Mouse (Mus musculus) C2C12 (cell line): ENCODE measurements at regions not wholly inside any gene's neighbourhood (a gene's known extent, or its start where the extent isn't known, plus 50 kb on each side); places are given as distances from the start of the nearest gene placed in this dataset.

ENCODE experiments used
- CEBPB ChIP-seq: IDR thresholded peaks from one replicate; pipeline ENCODE4 v1.6.1; 2011; ENCODE audit warnings: low read depth, mild to moderate bottlenecking, control low read depth, moderate library complexity
- CTCF ChIP-seq: IDR thresholded peaks from one replicate; pipeline ENCODE4 v1.5.1; 2011; ENCODE audit not compliant: control insufficient read depth, insufficient read depth, insufficient read length
- FOSL1 ChIP-seq: IDR thresholded peaks from one replicate; pipeline ENCODE4 v1.8.0; 2011; ENCODE audit warnings: mild to moderate bottlenecking, low read length; ENCODE audit not compliant: poor library complexity, insufficient read depth, severe bottlenecking
- MYOD1 ChIP-seq: IDR thresholded peaks from one replicate; pipeline ENCODE4 v1.6.1; 2011; ENCODE audit warnings: low read depth; ENCODE audit not compliant: control insufficient read depth, insufficient read length
- MYOG ChIP-seq: IDR thresholded peaks from one replicate; pipeline ENCODE4 v1.6.1; 2011; ENCODE audit not compliant: control insufficient read depth, insufficient read length; ENCODE audit errors: extremely low read depth

DNA sequence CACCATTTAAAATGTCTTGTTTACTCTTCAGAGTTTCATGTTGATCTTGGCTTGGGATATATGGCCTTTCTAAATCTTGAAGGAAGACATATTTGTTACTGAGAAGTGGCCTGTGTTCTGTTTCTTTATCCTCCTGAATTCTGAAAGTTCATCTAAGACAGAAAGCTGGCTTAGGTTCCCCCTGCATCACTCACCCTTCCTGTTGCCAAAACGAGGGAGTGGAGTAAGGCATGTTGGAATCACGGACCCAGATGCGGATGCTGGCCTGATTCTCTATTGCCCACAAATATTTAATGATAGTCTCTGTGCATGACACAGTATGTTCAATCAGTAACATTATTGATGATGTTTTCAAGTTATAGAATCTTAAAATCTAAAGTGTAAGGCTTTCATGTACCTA lies 1094.7 kb upstream of the 2610301B20Rik start:
- TF ChIP-seq FOSL1 = no peak
- TF ChIP-seq MYOG = no peak
- no peak for TF ChIP-seq CTCF
- no peak for TF ChIP-seq CEBPB
- TF ChIP-seq MYOD1 = no peak
